ENCODE assay signal across 21 mouse cellular contexts in genomic region chr1:176289396-176289795, GRCm38 (mm10). TPM values are rescaled to one million over a fixed set of nuclear protein-coding genes. Genes with fewer than 3 reads are reported as not detected.
DNase-seq lines count a peak whose midpoint lies in the region; ATAC-seq and TF ChIP-seq lines count a peak whose summit lies in the region.
"Had no signal": no experiment of that assay in that cellular context is flagged by ENCODE, and none has a peak within 500 bp of the region (broad histone marks: within the 10 kb centered on the region; RNA-seq: fewer than 3 reads in every experiment).

No protein-coding gene starts in this region.

- peak; percentile 85 for DNase-seq in kidney, postnatal 0 days (ENCODE audit: low spot score)
- no peak for DNase-seq in kidney, adult 11 months
- DNase-seq in lung, embryonic 14.5 days: peak; percentile 37
- no peak for DNase-seq in lung, postnatal 4 days
- DNase-seq: adrenal gland, postnatal 25 days; cerebellum, adult 18-20 months; cerebellum, adult 9-11 months; cerebellum, postnatal 36 days; forebrain, postnatal 0 days; gastrocnemius, postnatal 14 days; heart, postnatal 36 days had no signal

- 37% methylated on average over 5 of the region's 5 CpGs for WGBS in intestine, embryonic 15.5 days
- WGBS in intestine, postnatal 0 days: 49% methylated on average over 5 of the region's 5 CpGs
- WGBS in kidney, postnatal 0 days: 21% methylated on average over 5 of the region's 5 CpGs
- WGBS in lung, embryonic 14.5 days: 42% methylated on average over 5 of the region's 5 CpGs

- H3K9me3 ChIP-seq in intestine, embryonic 15.5 days: no peaks in the 10 kb centered on the region
- H3K9me3 ChIP-seq in intestine, postnatal 0 days (ENCODE audit: control insufficient read depth): no peaks in the 10 kb centered on the region
- H3K9me3 ChIP-seq in kidney, postnatal 0 days (replicated peaks; ENCODE audit: low read length): no peaks in the 10 kb centered on the region
- no peaks in the 10 kb centered on the region for H3K9me3 ChIP-seq in lung, embryonic 14.5 days (ENCODE audit: low read depth, low read length)
- H3K9me3 ChIP-seq: embryonic facial prominence, embryonic 10.5 days; forebrain, embryonic 13.5 days; heart, embryonic 13.5 days had no signal

- TF ChIP-seq CTCF in intestine, postnatal 0 days (IDR thresholded peaks at IDR 0.05; ENCODE audit: low read depth): no peak
- TF ChIP-seq CTCF in kidney, postnatal 0 days (IDR thresholded peaks at IDR 0.05; ENCODE audit: low read depth): no peak
- no peak for TF ChIP-seq CTCF in lung, embryonic 14.5 days (IDR thresholded peaks at IDR 0.05; ENCODE audit: low read depth)

- H3K27me3 ChIP-seq in intestine, embryonic 15.5 days (replicated peaks): no peaks in the 10 kb centered on the region
- H3K27me3 ChIP-seq in intestine, postnatal 0 days (replicated peaks; ENCODE audit: control insufficient read depth, insufficient read depth, low read length): no peaks in the 10 kb centered on the region
- H3K27me3 ChIP-seq in kidney, postnatal 0 days (ENCODE audit: insufficient read depth, low read length): no peaks in the 10 kb centered on the region
- H3K27me3 ChIP-seq in lung, embryonic 14.5 days (ENCODE audit: insufficient read depth, low read length): no peaks in the 10 kb centered on the region
- H3K27me3 ChIP-seq: CH12.LX; forebrain, embryonic 13.5 days; heart, embryonic 13.5 days; Patski had no signal

- H3K4me1 ChIP-seq in intestine, embryonic 15.5 days (replicated peaks): no peaks in the 10 kb centered on the region
- H3K4me1 ChIP-seq in intestine, postnatal 0 days (replicated peaks; ENCODE audit: control insufficient read depth, insufficient read depth, low read length): no peaks in the 10 kb centered on the region
- no peaks in the 10 kb centered on the region for H3K4me1 ChIP-seq in kidney, postnatal 0 days (replicated peaks; ENCODE audit: insufficient read depth, low read length)
- H3K4me1 ChIP-seq in lung, embryonic 14.5 days (ENCODE audit: insufficient read depth): no peaks in the 10 kb centered on the region
- H3K4me1 ChIP-seq: embryonic facial prominence, embryonic 10.5 days; forebrain, embryonic 13.5 days; heart, embryonic 13.5 days had no signal

- H3K4me3 ChIP-seq in intestine, embryonic 15.5 days (replicated peaks): no peak overlapping the region
- H3K4me3 ChIP-seq in intestine, postnatal 0 days (ENCODE audit: low read depth, low read length): no peak overlapping the region
- no peak overlapping the region for H3K4me3 ChIP-seq in kidney, postnatal 0 days (replicated peaks; ENCODE audit: low read depth, low read length)
- no peak overlapping the region for H3K4me3 ChIP-seq in lung, embryonic 14.5 days (ENCODE audit: low read depth, low read length)
- H3K4me3 ChIP-seq: embryonic facial prominence, embryonic 10.5 days; forebrain, embryonic 13.5 days; heart, embryonic 13.5 days had no signal

- peak; percentile 45; the same call in 1 of the 2 replicates for ATAC-seq in intestine, embryonic 15.5 days
- no peak for ATAC-seq in intestine, postnatal 0 days
- peak; percentile 33; the same call in 1 of the 2 replicates for ATAC-seq in kidney, postnatal 0 days (replicated peaks; ENCODE audit: low FRiP score, low read depth)
- peak; percentile 38; the same call in 1 of the 2 replicates for ATAC-seq in lung, embryonic 14.5 days (ENCODE audit: insufficient read depth)
- ATAC-seq in CD4-positive, CD25-positive, alpha-beta regulatory T cell, adult 4 months: no peak
- ATAC-seq: activated CD4-positive, CD25-positive, alpha-beta regulatory T cell, adult 4 months; forebrain, embryonic 13.5 days; forebrain, postnatal 0 days; Patski had no signal

- H3K36me3 ChIP-seq in intestine, embryonic 15.5 days: no peaks in the 10 kb centered on the region
- no peaks in the 10 kb centered on the region for H3K36me3 ChIP-seq in intestine, postnatal 0 days (ENCODE audit: control insufficient read depth, insufficient read depth)
- H3K36me3 ChIP-seq in kidney, postnatal 0 days (ENCODE audit: insufficient read depth, low read length): no peaks in the 10 kb centered on the region
- no peaks in the 10 kb centered on the region for H3K36me3 ChIP-seq in lung, embryonic 14.5 days (ENCODE audit: insufficient read depth)
- H3K36me3 ChIP-seq: embryonic facial prominence, embryonic 10.5 days; heart, embryonic 13.5 days had no signal

- no peak overlapping the region for H3K9ac ChIP-seq in intestine, embryonic 15.5 days
- H3K9ac ChIP-seq in intestine, postnatal 0 days (ENCODE audit: low read depth, low read length): no peak overlapping the region
- no peak overlapping the region for H3K9ac ChIP-seq in kidney, postnatal 0 days (ENCODE audit: low read depth, low read length)
- H3K9ac ChIP-seq in lung, embryonic 14.5 days: no peak overlapping the region
- H3K9ac ChIP-seq: forebrain, embryonic 13.5 days; forebrain, postnatal 0 days; heart, embryonic 13.5 days had no signal

- no peak overlapping the region for H3K27ac ChIP-seq in intestine, embryonic 15.5 days
- no peak overlapping the region for H3K27ac ChIP-seq in intestine, postnatal 0 days (ENCODE audit: low read depth, low read length)
- H3K27ac ChIP-seq in kidney, postnatal 0 days: no peak overlapping the region
- H3K27ac ChIP-seq in lung, embryonic 14.5 days (ENCODE audit: low read depth): no peak overlapping the region
- H3K27ac ChIP-seq: embryonic facial prominence, embryonic 10.5 days; forebrain, embryonic 13.5 days; heart, embryonic 13.5 days had no signal

- no peak overlapping the region for H3K4me2 ChIP-seq in intestine, embryonic 15.5 days (replicated peaks)
- no peak overlapping the region for H3K4me2 ChIP-seq in intestine, postnatal 0 days (replicated peaks; ENCODE audit: low read depth)
- no peak overlapping the region for H3K4me2 ChIP-seq in kidney, postnatal 0 days (ENCODE audit: low read length)
- no peak overlapping the region for H3K4me2 ChIP-seq in lung, embryonic 14.5 days
- H3K4me2 ChIP-seq: forebrain, embryonic 13.5 days; heart, embryonic 13.5 days had no signal

RNA-seq across cellular contexts. Expression of gene Pld5, which starts 14.3 kb away (rescaled TPM):
- 0.77 and 0.90 TPM in 2 replicates for polyA plus RNA-seq in intestine, embryonic 15.5 days (2015; fragmentation: Nextera tagmentation; extraction: Ambion mirVana)
- 0.26 and 0.27 TPM in 2 replicates for polyA plus RNA-seq in intestine, postnatal 0 days (2015; fragmentation: Nextera tagmentation; extraction: Ambion mirVana)
- polyA plus RNA-seq in kidney, postnatal 0 days (2015; fragmentation: Nextera tagmentation; extraction: Ambion mirVana): 0.51 and 0.55 TPM in 2 replicates
- 0.26 and 0.30 TPM in 2 replicates for polyA plus RNA-seq in lung, embryonic 14.5 days (2014; fragmentation: Nextera tagmentation; extraction: Ambion mirVana)
- polyA plus RNA-seq in CD4-positive, CD25-positive, alpha-beta regulatory T cell, adult 4 months (2017; shearing (Covaris generic)): not detected
- polyA plus RNA-seq: activated CD4-positive, CD25-positive, alpha-beta regulatory T cell, adult 4 months; C2C12; Patski had no signal

Comparison
In these comparisons a context has a peak if more than half of its experiments do, and no peak if none do; other contexts are left out.
1. ATAC-seq: peak in intestine, embryonic 15.5 days (single experiment), kidney, postnatal 0 days (single experiment) and lung, embryonic 14.5 days (single experiment); none in intestine, postnatal 0 days (single experiment) and CD4-positive, CD25-positive, alpha-beta regulatory T cell, adult 4 months (single experiment).
2. DNase-seq: peak in kidney, postnatal 0 days (single experiment) and lung, embryonic 14.5 days (single experiment); none in kidney, adult 11 months (single experiment) and lung, postnatal 4 days (0 of 2).